Mouse (Mus musculus) frontal cortex, postnatal 25 days (tissue): ENCODE measurements around the gene Apoa1.
A peak's percentile ranks its signal among the peaks of the same experiment; 100 is the strongest.

Experiments
- DNase-seq, 2 experiments: peaks; one replicate each; pipeline ENCODE4 v3.0.0; 2022; ENCODE audit warnings: low spot score in 2 of 2

The Apoa1 gene

DNA sequence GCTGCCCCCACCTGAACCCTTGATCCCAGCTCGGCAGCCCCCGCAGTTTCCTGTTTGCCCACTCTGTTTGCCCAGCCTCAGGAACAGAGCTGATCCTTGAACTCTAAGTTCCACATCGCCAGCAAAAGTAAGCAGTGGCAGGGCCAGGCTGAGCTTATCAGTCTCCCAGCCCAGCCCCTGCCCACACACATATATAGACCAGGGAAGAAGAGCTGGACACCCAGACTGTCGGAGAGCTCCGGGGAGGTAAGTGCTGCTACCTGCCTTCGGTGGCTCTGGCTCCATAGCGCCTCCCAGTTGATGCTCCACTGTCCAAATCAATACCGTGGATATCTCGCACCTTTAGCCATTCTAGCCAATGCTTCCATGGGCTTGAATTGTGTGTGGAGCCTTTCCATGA lies at the start of gene Apoa1:
Gene Apoa1, plus strand, starts transcription at position 90 of the 400 bp plus-strand sequence.
- no peak for DNase-seq

GRCm38 (mm10) chr9:46178595-46178994 lies 49.8 kb upstream of the Apoa1 start:
- no peak for DNase-seq

DNA sequence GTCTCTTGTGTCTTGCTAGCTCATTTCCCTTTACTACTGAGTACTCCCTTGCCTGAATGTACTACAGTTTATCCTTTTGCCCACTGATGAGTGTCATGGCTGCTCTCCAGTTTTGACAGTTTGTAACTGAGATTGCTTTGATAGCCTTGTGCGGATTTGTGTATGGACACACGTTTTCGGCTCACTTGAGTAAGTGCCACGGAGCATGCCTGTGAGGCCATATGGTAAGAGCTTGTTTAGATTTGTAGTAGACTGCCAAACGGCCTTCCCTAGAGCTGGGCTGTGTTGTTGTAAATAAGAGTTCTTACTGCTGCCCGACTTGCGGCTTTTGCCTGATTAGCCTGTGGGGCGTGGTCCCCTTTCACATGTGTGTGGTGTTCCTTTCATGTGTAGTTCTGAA lies 47.1 kb upstream of the Apoa1 start:
- DNase-seq = no peak

DNA sequence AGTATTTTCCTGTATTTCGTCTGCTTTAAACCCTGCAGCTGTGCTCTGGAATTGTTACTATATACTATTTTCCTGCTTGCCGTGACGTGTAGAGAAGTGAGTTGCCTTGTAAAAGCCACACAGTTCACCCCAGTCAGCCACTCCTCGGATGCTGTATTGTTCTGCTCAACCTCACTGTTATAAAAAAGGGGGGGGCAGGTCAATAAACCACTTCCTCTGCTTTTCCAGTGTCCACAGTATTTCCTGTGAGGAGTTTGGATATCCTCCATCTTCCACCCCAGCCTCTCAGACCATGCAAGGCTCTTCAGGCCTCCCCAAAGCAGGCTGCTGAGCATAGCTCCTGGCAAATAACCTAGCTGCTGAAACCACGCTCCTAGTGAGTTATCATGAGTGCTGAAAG lies 43.8 kb upstream of the Apoa1 start:
- no peak for DNase-seq

GRCm38 (mm10) chr9:46185191-46185590 lies 43.2 kb upstream of the Apoa1 start:
- no peak for DNase-seq

DNA sequence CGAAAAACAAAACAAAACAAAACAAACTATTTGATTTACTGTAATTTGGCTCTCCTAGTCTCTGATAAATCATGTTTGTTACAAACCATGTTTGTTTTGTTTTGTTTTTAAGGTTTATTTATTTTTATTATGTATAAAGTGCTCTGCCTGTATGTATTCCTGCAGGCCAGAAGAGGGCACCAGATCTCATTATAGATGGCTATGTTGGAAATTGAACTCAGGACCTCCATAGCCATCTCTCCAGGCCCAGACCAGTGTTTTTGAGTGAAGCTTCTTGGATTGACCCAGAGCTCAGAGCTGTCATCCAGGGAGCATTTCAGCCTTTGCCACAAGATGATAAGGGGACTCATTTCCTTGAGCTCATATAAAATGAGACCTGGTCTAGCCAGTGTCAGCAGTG lies 42.0 kb upstream of the Apoa1 start:
- DNase-seq = no peak

DNA sequence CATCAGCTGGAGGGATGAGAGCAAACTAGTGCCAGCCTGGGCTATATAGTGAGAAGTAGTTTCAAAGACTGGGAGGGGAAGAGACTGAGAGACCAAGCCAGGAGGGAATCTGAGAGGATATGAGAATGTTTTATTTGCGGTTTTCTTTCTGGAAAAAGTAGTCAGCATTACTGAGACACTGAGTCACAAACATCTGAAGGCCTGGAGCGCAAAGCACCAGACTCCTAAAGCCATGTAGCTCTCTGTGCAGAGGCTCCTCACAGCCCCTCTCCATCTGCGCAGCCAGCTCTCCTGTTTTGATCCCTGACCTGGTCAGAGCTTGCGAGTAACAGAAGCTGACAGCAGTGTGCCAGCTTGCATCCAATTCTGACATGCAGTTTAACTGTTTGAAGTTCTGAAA lies 40.0 kb upstream of the Apoa1 start:
- no peak for DNase-seq

GRCm38 (mm10) chr9:46188956-46189355 lies 39.4 kb upstream of the Apoa1 start:
- DNase-seq = no peak

DNA sequence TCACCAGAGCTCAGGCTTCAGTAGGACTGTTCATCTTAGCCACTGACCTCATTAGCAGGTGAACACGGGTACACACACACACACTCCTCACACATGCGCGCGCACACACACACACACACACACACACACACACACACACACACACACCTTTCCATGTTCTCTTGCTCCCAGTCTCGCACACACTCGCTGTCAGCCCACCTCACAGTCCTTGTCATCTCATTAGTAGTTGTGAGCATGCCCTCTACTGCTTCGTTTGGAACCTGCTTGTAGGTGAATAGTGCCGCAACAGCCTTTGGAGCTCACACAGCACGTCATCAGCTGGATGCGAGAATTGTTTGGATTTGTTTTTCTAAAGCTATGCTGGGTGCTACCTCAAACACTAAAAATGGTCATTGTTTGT lies 39.0 kb upstream of the Apoa1 start:
- no peak for DNase-seq

DNA sequence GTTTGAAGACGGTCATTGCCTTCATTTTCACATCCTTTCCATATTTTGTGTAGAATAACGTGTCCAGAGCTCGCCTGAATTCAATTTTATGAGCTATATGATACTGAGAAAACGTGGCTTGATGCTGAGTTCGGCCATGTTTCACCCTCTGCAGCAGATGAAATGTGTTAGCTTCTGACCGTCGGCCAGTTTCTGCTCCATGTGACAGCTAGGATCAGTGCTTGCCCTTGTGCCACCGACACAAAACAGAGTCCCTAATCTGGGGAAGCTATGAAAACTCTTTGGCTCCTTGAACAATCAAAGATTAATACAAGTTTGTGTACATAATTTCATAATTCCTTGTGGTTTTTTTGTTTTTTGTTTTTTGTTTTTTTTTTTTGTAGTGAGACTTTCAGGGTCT lies 37.1 kb upstream of the Apoa1 start:
- DNase-seq = no peak

DNA sequence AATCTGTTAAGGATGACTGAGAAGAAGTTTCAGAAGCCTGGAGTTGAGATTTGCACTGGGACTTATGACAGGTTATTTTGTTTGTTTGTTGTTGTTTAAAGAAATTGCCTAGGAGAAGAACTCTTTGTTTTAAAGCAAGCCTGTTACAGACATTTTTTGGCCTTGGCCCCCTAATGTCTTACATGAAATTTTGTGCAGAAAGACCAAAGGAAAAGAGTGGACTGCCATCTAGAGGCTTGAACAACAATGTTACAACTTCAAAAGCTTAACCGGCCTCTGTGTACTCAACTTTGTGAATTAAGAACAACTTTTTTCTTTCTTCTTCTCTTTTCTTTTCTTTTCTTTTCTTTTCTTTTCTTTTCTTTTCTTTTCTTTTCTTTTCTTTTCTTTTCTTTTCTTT lies 36.7 kb upstream of the Apoa1 start:
- DNase-seq = no peak

- DNase-seq = no peak
Measured at GRCm38 (mm10) chr9:46192642-46193041, 35.7 kb upstream of the Apoa1 start.

- DNase-seq = no peak
Measured at GRCm38 (mm10) chr9:46194809-46195208, 33.6 kb upstream of the Apoa1 start.

GRCm38 (mm10) chr9:46196699-46197169 lies 31.6 kb upstream of the Apoa1 start:
- DNase-seq = no peak

DNA sequence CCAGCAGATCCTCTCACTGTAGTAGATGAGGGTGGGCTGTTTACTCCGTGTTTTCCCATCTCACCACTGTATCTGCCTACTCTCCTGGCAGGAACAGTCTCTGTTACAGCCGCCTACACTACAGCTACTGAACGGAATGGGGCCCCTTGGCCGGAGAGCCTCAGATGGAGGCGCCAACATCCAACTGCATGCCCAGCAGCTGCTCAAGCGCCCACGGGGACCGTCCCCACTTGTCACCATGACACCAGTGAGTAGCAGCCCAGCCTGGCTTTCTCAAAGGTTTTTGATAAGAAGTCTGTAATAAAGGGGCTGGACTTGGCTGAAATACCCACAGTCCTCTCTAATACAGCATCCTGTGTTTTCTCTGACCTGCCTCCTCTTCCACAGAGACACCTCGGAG lies 29.9 kb upstream of the Apoa1 start:
- peak in 1 of 2 experiments; percentile 30 for DNase-seq

DNA sequence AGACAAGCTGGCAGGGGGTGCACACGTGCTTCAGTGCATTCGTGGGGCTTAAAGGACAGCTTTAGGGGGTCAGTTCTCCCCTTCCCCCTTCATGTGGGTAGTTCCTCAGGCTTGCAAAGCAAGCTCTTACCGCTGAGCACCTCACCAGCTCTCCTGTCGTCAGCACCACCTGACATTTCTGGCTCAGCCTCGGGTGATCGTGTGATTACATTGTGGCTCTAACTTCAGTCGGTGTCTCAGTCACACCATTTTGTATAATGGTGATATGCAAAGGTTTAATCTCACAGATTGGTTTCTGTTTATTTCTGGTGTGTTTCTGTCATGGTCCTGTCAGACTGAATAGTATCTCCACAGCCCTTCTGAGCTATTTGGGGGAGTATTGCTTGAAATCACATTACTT lies 29.4 kb upstream of the Apoa1 start:
- DNase-seq = no peak

- no peak for DNase-seq
Measured at GRCm38 (mm10) chr9:46199609-46200008, 28.8 kb upstream of the Apoa1 start.

DNA sequence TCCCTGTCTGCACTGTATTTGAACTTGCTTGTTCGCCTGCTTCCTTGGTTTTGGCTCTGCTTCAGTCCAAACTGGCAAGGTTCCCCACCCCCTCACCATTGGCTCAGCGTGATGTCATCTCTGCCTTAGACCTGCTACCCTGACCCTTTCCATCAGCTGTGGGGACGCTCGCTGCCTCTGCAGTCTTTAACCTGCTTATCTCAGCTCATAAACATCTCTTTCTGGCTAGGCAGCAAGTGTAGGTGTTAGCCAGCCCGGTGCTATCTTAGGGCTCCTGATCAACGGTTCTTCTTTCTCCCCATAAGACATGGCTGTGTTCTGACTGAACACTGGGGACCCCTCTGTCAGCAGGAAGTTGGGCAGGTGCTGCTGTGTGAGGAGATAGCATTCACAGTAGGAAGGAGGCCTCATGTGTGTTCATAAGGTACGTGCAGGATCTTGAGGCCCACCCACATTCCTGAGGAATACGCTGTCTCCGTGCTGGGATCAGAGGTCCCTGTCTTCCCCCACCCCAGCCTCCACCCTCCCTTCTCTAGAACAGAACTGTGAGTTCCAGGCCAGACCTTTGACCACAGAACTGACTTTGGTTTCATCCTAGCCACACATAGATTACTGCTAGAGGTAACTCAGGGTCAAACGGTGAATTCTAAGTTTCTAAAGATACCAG lies 21.4 kb upstream of the Apoa1 start:
- no peak for DNase-seq

DNA sequence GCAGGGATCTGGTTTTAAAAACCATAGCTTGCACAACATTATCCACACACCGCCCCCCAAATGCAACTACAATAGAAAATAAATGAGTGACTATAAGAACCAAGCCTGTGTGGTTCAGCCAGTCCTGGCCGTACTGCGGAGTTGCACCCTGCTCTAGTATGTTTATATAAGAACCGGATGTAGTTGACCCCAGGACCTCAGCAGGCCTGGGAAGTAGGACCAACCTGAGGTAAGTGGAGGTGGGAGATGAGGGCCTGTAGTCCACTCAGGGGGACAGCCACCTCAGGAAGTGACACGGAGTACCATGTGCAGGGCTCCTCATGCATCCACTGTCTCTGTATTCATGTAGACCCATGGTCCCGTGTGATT lies 20.9 kb upstream of the Apoa1 start:
- no peak for DNase-seq

GRCm38 (mm10) chr9:46208401-46208974 lies 19.9 kb upstream of the Apoa1 start:
- no peak for DNase-seq

- no peak for DNase-seq
Measured at GRCm38 (mm10) chr9:46210473-46210872, 17.9 kb upstream of the Apoa1 start.

DNA sequence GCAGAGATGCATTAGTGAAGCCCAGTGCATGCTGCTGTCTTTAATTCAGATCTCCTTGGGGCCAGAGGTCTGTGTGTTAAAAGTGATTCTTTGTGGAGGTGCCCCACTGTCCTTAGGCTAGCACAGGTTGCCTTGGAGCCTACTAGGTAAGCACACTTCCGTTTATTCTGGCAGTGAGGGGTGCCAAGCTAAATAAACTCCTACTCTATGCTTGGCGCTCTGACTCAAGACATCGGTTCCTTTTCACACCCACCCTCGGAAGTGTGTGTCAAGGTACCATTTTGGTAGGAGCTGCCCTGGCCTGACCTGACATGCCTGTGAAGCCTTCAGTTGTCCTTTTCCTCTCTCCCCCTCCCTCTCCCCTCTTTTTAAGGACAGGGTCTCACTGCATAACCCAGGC lies 14.1 kb upstream of the Apoa1 start:
- no peak for DNase-seq

DNA sequence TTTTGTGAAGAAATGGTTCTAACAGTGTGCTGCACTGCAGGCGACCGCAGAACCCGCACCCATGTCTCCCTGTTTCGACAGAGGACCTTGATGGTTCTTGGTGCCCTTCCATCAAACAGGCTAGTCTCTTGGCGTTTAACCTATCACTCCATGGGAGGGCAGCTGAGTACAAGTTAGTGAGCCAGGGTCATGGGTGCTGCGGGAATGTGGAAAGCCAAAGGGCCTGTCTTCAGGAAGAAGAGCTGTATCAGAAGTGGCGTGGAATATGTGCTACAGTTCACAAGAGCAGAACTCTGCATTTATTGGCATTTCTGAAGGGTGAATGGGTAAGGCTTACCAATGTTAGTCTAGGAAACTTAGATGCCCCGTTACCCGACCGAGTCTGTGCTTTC lies 13.4 kb upstream of the Apoa1 start:
- no peak for DNase-seq
